Mouse (Mus musculus) liver, embryonic 14.5 days (tissue): ENCODE results near the gene Rhbdf2.

ENCODE experiments used
- CTCF ChIP-seq: IDR thresholded peaks from 2 replicates; pipeline ENCODE4 v1.5.1; 2016; ENCODE audit warnings: antibody characterized with exemption, low read depth, control low read depth
- EP300 ChIP-seq: IDR thresholded peaks from 2 replicates; pipeline ENCODE4 v1.6.1; 2016; ENCODE audit warnings: antibody characterized with exemption, low read depth

- no peak for TF ChIP-seq CTCF
- no peak for TF ChIP-seq EP300
Measured at GRCm38 (mm10) chr11:116653709-116654221, 26.9 kb upstream of the Rhbdf2 start.
